Mouse (Mus musculus) mammary gland, adult 2 months (tissue): ENCODE results near the gene Josd1. TPM values are rescaled to one million over a fixed set of nuclear protein-coding genes. Genes with fewer than 3 reads are reported as not detected.

Experiments
- polyA plus RNA-seq: library from polyadenylated mRNA; depleted of rRNA; stranded (reverse); fragments of >200 nt; gene quantifications from 2 replicates; pipeline ENCODE4 v1.2.3, GENCODE M21; 2012; ENCODE audit warnings: low replicate concordance; rRNA removed

The Josd1 gene
- polyA plus RNA-seq: 34.1 and 38.1 TPM in 2 replicates

GRCm38 (mm10) chr15:79687646-79688267 lies at the start of gene Josd1:
Gene Josd1 (minus strand): TSS chr15:79687919.

GRCm38 (mm10) chr15:79690426-79691022 lies 2.8 kb upstream of the Josd1 start, which contains the start of gene Gtpbp1:
Gene Gtpbp1 (plus strand): TSS chr15:79690845.

GRCm38 (mm10) chr15:79670249-79670971 lies 17.3 kb downstream of the Josd1 start, which contains the start of gene Tomm22:
Gene Tomm22 (plus strand): TSS chr15:79670861.

GRCm38 (mm10) chr15:79658531-79659375 lies 29.0 kb downstream of the Josd1 start, which contains the start of the genes Fam227a and Cby1:
Gene Fam227a (minus strand): TSS chr15:79658956.
Gene Cby1 (plus strand): TSS chr15:79659199.

Other genes starting within 250 kb of the Josd1 start
- gene Csnk1e, start 232.4 kb downstream of the Josd1 start, polyA plus RNA-seq: 54.3 and 68.8 TPM in 2 replicates
- 0.04 and 0.10 TPM in 2 replicates for gene Kcnj4, start 182.7 kb downstream of the Josd1 start, polyA plus RNA-seq
- gene Kdelr3, start 171.5 kb downstream of the Josd1 start, polyA plus RNA-seq: 21.8 and 42.2 TPM in 2 replicates
- 255 and 343 TPM in 2 replicates for gene Ddx17, start 141.2 kb downstream of the Josd1 start, polyA plus RNA-seq
- gene Dmc1, start 82.8 kb downstream of the Josd1 start, polyA plus RNA-seq: 0.30 TPM in 1 of 2 replicates, not detected in the other
- gene Fam227a, start 29.0 kb downstream of the Josd1 start, polyA plus RNA-seq: 0.86 and 1.7 TPM in 2 replicates
- gene Cby1, start 28.7 kb downstream of the Josd1 start, polyA plus RNA-seq: 5.3 and 5.6 TPM in 2 replicates
- gene Tomm22, start 17.1 kb downstream of the Josd1 start, polyA plus RNA-seq: 21.5 and 56.9 TPM in 2 replicates
- 49.1 and 53.4 TPM in 2 replicates for gene Gtpbp1, start 2.9 kb upstream of the Josd1 start, polyA plus RNA-seq
- 116 and 155 TPM in 2 replicates for gene Sun2, start 54.6 kb upstream of the Josd1 start, polyA plus RNA-seq
- 31.8 and 32.2 TPM in 2 replicates for gene Dnal4, start 89.9 kb upstream of the Josd1 start, polyA plus RNA-seq
- gene Nptxr, start 116.8 kb upstream of the Josd1 start, polyA plus RNA-seq: 1.1 and 1.6 TPM in 2 replicates
- 2.5 TPM in 1 of 2 replicates, not detected in the other for gene Npcd, start 146.3 kb upstream of the Josd1 start, polyA plus RNA-seq
- gene Cbx6, start 146.8 kb upstream of the Josd1 start, polyA plus RNA-seq: 50.6 and 89.8 TPM in 2 replicates
- 71.3 and 98.3 TPM in 2 replicates for gene Apobec3, start 203.7 kb upstream of the Josd1 start, polyA plus RNA-seq